Mouse (Mus musculus) liver, adult (tissue): ENCODE measurements at regions not wholly inside any gene's neighbourhood (a gene's known extent, or its start where the extent isn't known, plus 50 kb on each side); places are given as distances from the start of the nearest gene placed in this dataset.

Experiments used
- GATA4 ChIP-seq: IDR thresholded peaks from 2 replicates; pipeline ENCODE4 v1.6.1; 2014; ENCODE audit warnings: mild to moderate bottlenecking, low read length; ENCODE audit not compliant: insufficient replicate concordance

- TF ChIP-seq GATA4 = no peak
These were observed 96.4 kb upstream of the Fut8 start for GRCm38 (mm10) chr12:77141260-77142201.

- no peak for TF ChIP-seq GATA4
These were observed 97.3 kb upstream of the Fut8 start for GRCm38 (mm10) chr12:77140656-77141055.

DNA sequence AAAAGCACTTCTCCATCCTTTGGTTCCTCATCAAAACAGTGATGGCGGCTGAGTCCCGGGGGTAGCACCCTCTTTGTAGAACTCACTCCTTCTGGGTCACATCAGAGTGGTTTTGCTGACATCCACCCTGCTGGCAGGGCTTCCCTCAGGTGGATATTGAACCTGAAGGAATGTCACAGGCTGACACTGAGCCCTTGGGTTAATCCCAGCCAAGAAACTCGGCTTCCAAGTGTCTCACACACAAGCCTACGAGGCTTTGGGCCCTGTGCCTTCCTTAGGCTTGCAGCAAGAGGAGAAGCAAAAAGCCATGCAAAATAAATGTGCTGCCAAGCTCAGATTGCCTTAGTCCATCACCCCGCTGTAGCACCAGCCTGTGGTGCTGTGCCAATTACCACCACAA is 97.8 kb upstream of the Fut8 start:
- no peak for TF ChIP-seq GATA4

GRCm38 (mm10) chr12:77139718-77140117 is 98.2 kb upstream of the Fut8 start:
- TF ChIP-seq GATA4 = no peak

DNA sequence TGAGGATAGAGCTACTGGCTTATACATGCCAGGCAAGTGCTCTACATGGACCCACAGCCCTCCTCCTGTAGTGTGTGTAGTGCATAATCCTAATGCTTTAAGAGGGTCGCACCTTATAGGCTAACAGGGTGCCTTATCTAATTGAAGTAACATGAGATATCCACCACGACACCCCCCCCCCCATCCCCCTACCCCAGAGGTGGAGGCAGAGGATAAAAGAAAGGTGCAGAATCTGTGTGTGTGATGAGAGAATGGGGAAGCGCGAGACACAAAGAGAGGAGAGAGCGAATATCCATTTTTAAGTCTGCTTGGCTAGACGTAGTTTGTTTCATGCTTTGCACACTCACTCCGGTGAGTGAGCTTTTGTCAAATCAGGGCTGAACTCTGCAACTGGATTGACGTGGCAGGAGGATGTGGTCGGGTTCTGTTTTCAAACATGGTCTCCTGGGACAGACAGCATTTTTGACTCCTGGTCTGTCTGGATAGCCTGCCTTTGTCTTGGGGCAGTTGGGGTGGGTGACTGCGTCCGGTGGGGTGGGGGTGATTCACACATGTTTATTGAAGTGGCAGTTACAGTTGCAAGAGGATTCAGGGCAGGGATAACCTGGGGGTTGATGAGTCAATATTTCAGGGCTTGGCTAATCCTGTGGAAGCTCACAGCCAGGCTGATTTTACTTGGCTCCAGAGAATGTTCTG is 99.3 kb upstream of the Fut8 start:
- no peak for TF ChIP-seq GATA4

GRCm38 (mm10) chr12:77137291-77137830 is 100.6 kb upstream of the Fut8 start:
- TF ChIP-seq GATA4 = no peak

GRCm38 (mm10) chr12:77135661-77136060 is 102.3 kb upstream of the Fut8 start:
- TF ChIP-seq GATA4 = no peak

- no peak for TF ChIP-seq GATA4
These were observed 102.9 kb upstream of the Fut8 start for GRCm38 (mm10) chr12:77135067-77135466.

DNA sequence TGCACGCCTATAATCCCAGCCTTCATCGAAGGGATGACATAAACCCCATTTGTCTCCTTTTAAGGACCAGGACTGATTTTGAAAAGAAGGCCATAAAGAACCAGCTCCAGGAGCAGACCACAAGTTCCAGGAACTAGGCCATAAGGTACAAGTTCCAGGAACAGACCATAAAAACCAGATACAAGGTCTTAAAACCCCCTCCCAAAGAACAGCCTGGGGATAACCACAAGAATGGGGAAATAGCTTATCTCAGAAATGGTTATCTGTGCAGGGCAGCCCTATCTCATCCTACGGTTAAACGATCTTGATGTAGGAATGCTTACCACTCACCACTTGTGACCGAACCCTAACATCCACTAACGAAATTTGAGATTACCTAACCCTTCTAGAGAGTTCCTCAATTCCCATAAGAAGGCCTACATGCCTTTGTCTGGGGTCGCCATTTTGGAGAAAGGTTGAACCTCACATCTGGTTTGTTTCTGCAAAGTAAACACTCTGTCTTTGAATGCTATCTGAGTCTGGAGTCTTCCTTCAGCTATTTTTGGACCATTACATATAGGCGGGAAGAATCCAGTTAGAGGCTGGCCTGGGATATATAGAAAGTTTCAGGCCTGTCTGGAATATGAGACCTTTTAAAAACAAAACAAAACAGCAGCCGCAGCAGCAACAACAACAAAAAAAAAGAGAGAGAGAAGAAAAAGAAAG is 103.5 kb upstream of the Fut8 start:
- TF ChIP-seq GATA4 = no peak

- TF ChIP-seq GATA4 = no peak
These were observed 104.2 kb upstream of the Fut8 start for GRCm38 (mm10) chr12:77133465-77134305.

- TF ChIP-seq GATA4 = no peak
These were observed 106.6 kb upstream of the Fut8 start for GRCm38 (mm10) chr12:77131328-77131727.

DNA sequence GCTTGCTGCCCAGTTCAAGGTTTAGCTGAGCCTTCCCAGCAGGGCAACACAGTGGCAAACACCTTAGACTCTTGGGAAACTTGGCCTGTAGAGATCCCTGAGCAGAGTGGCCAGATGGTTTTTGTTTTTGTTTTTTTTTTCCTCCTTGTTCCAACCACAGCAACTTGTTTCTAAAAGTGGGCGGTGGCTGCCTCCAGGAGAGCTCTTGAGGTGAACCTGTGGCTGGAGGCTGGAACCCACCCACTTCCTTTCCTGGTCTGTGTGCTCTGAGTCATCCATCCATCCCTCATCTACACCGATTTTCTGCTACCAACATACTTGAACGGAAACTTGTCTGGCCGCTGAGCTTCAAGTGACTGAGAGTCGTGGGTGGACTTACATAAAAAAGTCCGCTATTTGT is 107.4 kb upstream of the Fut8 start:
- no peak for TF ChIP-seq GATA4

GRCm38 (mm10) chr12:77124267-77124666 is 113.7 kb upstream of the Fut8 start:
- no peak for TF ChIP-seq GATA4

DNA sequence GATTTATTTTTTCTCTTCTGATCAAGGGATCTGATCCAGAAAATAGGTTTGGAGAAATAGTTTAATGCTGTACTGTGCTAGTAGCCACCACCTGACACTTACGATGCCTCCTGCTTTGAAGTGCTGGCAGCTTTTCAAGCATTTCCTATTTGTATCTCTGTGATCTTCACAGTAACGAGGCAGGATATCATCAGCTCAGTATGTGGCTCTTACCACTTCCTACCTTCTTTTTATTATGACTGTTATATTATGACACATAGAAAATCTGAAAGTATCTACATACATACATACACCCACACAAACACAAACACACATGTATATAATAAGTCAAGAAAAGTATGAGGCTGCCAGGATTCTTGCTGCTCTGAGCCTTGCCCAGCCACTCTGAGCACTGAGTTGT is 124.4 kb upstream of the Fut8 start:
- no peak for TF ChIP-seq GATA4

DNA sequence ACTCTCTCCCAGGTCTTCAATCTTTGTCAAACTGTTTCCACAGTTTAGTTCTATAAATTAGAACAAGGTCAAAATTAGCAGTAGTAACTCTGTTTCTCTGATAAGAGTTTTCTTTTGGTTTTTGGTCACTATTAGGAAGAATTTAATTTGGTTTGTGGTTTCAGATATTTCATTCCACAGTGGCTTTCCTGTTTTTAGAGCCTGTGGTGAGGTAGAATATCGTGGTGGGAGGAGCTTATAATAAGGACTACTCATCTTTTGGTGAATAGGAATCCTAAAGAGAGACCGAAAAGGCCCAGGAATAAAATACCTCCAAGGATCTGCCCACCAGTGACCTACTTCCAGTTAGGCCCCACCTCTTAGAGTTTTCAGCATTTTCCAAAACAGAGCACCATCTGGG is 125.8 kb upstream of the Fut8 start:
- TF ChIP-seq GATA4 = no peak

DNA sequence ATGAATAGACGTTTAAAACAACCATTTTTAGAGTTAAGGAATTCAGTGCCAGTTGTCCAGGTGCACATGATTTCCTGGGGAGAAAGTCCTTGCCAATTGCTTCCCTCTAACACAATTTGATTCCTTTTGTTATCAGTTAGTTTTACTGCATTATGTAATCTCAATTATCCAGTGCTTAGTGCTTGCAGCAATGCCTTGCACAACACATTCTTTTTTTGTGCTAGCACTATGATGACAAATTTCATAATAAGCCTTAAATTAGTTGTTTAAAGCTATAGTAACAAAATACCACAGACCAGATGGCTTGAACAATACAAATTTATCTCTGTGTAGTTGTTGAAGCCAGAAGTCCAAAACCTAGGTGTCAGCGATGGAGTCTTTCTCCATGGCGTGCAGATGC is 130.7 kb upstream of the Fut8 start:
- no peak for TF ChIP-seq GATA4
